Mouse (Mus musculus) forebrain, embryonic 11.5 days (tissue): Measurements from ENCODE around the gene Fbln5. TPM values are rescaled to one million over a fixed set of nuclear protein-coding genes. Genes with fewer than 3 reads are reported as not detected.

Experiments used
- ATAC-seq: fragments of 200-750 bp; cut with Nextera tagmentation; replicated peaks from 2 replicates; pipeline ENCODE4 v1.8.0; 2017; ENCODE audit warnings: moderate TSS enrichment; ENCODE audit not compliant: low FRiP score
- DNase-seq: peaks from one replicate; pipeline ENCODE4 v3.0.0-alpha.2; 2017; ENCODE audit warnings: low spot score
- H3K27ac ChIP-seq: fragments of 300-500 bp; sonication (generic); 2 replicates; pipeline ENCODE4 v1.5.1; 2014; ENCODE audit warnings: low read depth, low read length
- H3K27me3 ChIP-seq: fragments of 300-500 bp; sonication (generic); 2 replicates; pipeline ENCODE4 v1.6.1; 2014; ENCODE audit warnings: mild to moderate bottlenecking, low read length, mixed read lengths; ENCODE audit not compliant: control insufficient read depth, insufficient read depth
- H3K36me3 ChIP-seq: fragments of 300-500 bp; sonication (generic); 2 replicates; pipeline ENCODE4 v1.6.1; 2014; ENCODE audit warnings: mild to moderate bottlenecking, low read length, moderate library complexity, mixed read lengths; ENCODE audit not compliant: control insufficient read depth, insufficient read depth
- H3K4me1 ChIP-seq: fragments of 300-500 bp; sonication (generic); replicated peaks from 2 replicates; pipeline ENCODE4 v1.6.1; 2014; ENCODE audit warnings: low read length, mixed read lengths; ENCODE audit not compliant: control insufficient read depth, insufficient read depth
- H3K4me2 ChIP-seq: fragments of 300-500 bp; sonication (generic); 2 replicates; pipeline ENCODE4 v1.6.1; 2014; ENCODE audit warnings: low read depth, mild to moderate bottlenecking, low read length, moderate library complexity, mixed read lengths; ENCODE audit not compliant: severe bottlenecking
- H3K4me3 ChIP-seq: fragments of 300-500 bp; sonication (generic); 2 replicates; pipeline ENCODE4 v1.5.1; 2014; ENCODE audit warnings: low read depth, low read length
- H3K9ac ChIP-seq: fragments of 300-500 bp; sonication (generic); 2 replicates; pipeline ENCODE4 v1.6.1; 2014; ENCODE audit warnings: low read length
- H3K9me3 ChIP-seq: fragments of 300-500 bp; sonication (generic); 2 replicates; pipeline ENCODE4 v1.6.1; 2016; ENCODE audit warnings: low read length, mixed read lengths; ENCODE audit not compliant: control insufficient read depth
- WGBS: fragments of 180-500 bp; shearing (Covaris S2); extraction: QIAGEN DNeasy Blood & Tissue Kit; methylation state at CpG from one replicate; pipeline ENCODE4 v1.1.7; 2014; 5-methylcytosine and 5-hydroxymethylcytosine counted together
- polyA plus RNA-seq: library from polyadenylated mRNA; unstranded; fragments of >200 nt; fragmentation: Nextera tagmentation; extraction: Ambion mirVana; gene quantifications from 2 replicates; pipeline ENCODE4 v1.2.1, GENCODE M21; 2014

Fbln5 gene
- 9.2 and 12.2 TPM in 2 replicates for polyA plus RNA-seq

- H3K27me3 ChIP-seq, result no peaks in the 10 kb centered on the region; the same call in none of the 2 replicates
- WGBS, result 1% methylated on average over 46 of the region's 46 CpGs
- peak; percentile 71 for DNase-seq
- H3K9me3 ChIP-seq, result no peaks in the 10 kb centered on the region
- H3K9ac ChIP-seq, result peak within 1 kb of the TSS; percentile 44
- peak; percentile 67 for ATAC-seq
- no peaks in the 10 kb centered on the region for H3K36me3 ChIP-seq
- H3K4me2 ChIP-seq, result peak within 1 kb of the TSS; percentile 88
- H3K4me3 ChIP-seq, result peak within 1 kb of the TSS; percentile 42
- H3K4me1 ChIP-seq, result peaks cover 3% of the 10 kb centered on the region; the same call in 1 of the 2 replicates
- no peak within 1 kb of the TSS for H3K27ac ChIP-seq
Observed at GRCm38 (mm10) chr12:101818608-101819370, at the start of gene Fbln5. Gene Fbln5 (minus strand): TSS chr12:101819055.

GRCm38 (mm10) chr12:101862286-101862964, 43.6 kb upstream of the Fbln5 start:
- Histone ChIP-seq H3K27ac (no peak overlapping the region), H3K36me3 (peaks cover 3% of the 10 kb centered on the region; the same call in 1 of the 2 replicates), H3K4me1 (no peaks in the 10 kb centered on the region), H3K27me3 (no peaks in the 10 kb centered on the region), H3K4me3 (no peak overlapping the region), H3K4me2 (no peak overlapping the region), H3K9me3 (no peaks in the 10 kb centered on the region), H3K9ac (no peak overlapping the region)
- WGBS, result 90% methylated on average over 10 of the region's 10 CpGs
- no peak for ATAC-seq
- no peak for DNase-seq

- DNase-seq (no peak), ATAC-seq (no peak)
- Histone ChIP-seq H3K4me1 (no peaks in the 10 kb centered on the region), H3K27me3 (no peaks in the 10 kb centered on the region), H3K4me3 (no peak overlapping the region), H3K36me3 (no peaks in the 10 kb centered on the region), H3K4me2 (no peak overlapping the region), H3K9me3 (no peaks in the 10 kb centered on the region), H3K27ac (no peak overlapping the region), H3K9ac (no peak overlapping the region)
- WGBS, result 95% methylated on average over 1 of the region's 1 CpGs
Observed at GRCm38 (mm10) chr12:101860256-101860655, 41.4 kb upstream of the Fbln5 start.

- no peaks in the 10 kb centered on the region for H3K4me1 ChIP-seq
- H3K9ac ChIP-seq, result no peak overlapping the region
- H3K27ac ChIP-seq, result no peak overlapping the region
- H3K4me2 ChIP-seq, result no peak overlapping the region
- no peaks in the 10 kb centered on the region for H3K27me3 ChIP-seq
- ATAC-seq, result no peak
- no peak for DNase-seq
- no peaks in the 10 kb centered on the region for H3K9me3 ChIP-seq
- H3K36me3 ChIP-seq, result no peaks in the 10 kb centered on the region
- no peak overlapping the region for H3K4me3 ChIP-seq
- WGBS, result 96% methylated on average over 5 of the region's 5 CpGs
Observed at GRCm38 (mm10) chr12:101858011-101858410, 39.2 kb upstream of the Fbln5 start.

GRCm38 (mm10) chr12:101854336-101854735, 35.5 kb upstream of the Fbln5 start:
- Histone ChIP-seq H3K4me3 (no peak overlapping the region), H3K27ac (no peak overlapping the region), H3K4me1 (no peaks in the 10 kb centered on the region), H3K36me3 (no peaks in the 10 kb centered on the region), H3K4me2 (no peak overlapping the region), H3K27me3 (no peaks in the 10 kb centered on the region), H3K9ac (no peak overlapping the region), H3K9me3 (no peaks in the 10 kb centered on the region)
- no peak for DNase-seq
- WGBS, result 97% methylated on average over 11 of the region's 11 CpGs
- no peak for ATAC-seq

GRCm38 (mm10) chr12:101851846-101852564, 33.1 kb upstream of the Fbln5 start:
- Histone ChIP-seq H3K4me3 (no peak overlapping the region), H3K36me3 (no peaks in the 10 kb centered on the region), H3K9ac (no peak overlapping the region), H3K9me3 (no peaks in the 10 kb centered on the region), H3K27ac (no peak overlapping the region), H3K4me1 (no peaks in the 10 kb centered on the region), H3K27me3 (no peaks in the 10 kb centered on the region), H3K4me2 (no peak overlapping the region)
- DNase-seq, result no peak
- no peak for ATAC-seq
- 96% methylated on average over 7 of the region's 7 CpGs for WGBS

- Histone ChIP-seq H3K36me3 (no peaks in the 10 kb centered on the region), H3K9ac (no peak overlapping the region), H3K4me2 (no peak overlapping the region), H3K4me1 (no peaks in the 10 kb centered on the region), H3K27ac (no peak overlapping the region), H3K27me3 (no peaks in the 10 kb centered on the region), H3K9me3 (no peaks in the 10 kb centered on the region), H3K4me3 (no peak overlapping the region)
- WGBS, result 89% methylated on average over 9 of the region's 9 CpGs
- DNase-seq, result no peak
- no peak for ATAC-seq
Observed at GRCm38 (mm10) chr12:101851314-101851713, 32.5 kb upstream of the Fbln5 start.

- Histone ChIP-seq H3K9me3 (no peaks in the 10 kb centered on the region), H3K4me3 (no peak overlapping the region), H3K27me3 (no peaks in the 10 kb centered on the region), H3K27ac (no peak overlapping the region), H3K36me3 (no peaks in the 10 kb centered on the region; the same call in 1 of the 2 replicates), H3K9ac (no peak overlapping the region), H3K4me1 (no peaks in the 10 kb centered on the region), H3K4me2 (no peak overlapping the region)
- ATAC-seq (no peak), DNase-seq (no peak)
- WGBS, result 90% methylated on average over 10 of the region's 10 CpGs
Observed at GRCm38 (mm10) chr12:101836546-101837274, 17.9 kb upstream of the Fbln5 start.
